9 mouse cellular contexts compared by ENCODE assay signal in the genomic region with DNA sequence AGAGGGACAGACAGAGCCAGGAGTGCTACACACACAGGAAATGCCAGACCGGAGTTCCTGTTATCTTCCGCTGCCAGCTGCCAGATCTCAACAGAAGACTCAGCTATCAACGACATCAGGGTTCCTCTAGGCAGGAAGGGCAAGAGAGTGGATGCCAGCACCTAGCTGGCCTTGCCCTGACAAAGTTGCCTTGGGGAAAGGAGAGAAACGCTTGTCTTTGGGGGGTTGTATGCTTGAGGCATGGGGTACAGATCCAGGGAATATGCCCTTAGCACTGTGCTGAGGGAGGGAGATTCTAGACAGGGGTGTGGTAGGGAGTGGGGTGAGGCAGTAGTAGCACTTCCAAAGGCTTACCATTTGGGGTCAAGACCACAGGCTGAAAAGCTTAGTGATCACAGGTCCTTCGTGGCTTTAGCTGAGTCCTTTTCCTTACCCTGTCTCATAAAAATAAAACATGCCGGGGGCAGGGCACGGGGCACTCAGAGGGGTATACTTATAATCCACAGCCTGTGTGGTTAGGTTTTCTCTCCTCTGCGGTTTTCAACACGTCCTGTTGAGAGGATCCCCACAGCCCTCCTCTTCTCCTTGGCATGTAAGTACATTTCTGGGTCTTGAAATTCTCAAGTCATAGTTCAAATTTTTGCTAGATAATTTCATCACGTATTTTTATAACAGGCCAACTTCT. TPM values are rescaled to one million over a fixed set of nuclear protein-coding genes. Genes with fewer than 3 reads are reported as not detected.
A peak's percentile ranks its signal among the peaks of the same experiment; 100 is the strongest.
DNase-seq lines count a peak whose midpoint lies in the region; ATAC-seq and TF ChIP-seq lines count a peak whose summit lies in the region.
"Had no signal": no experiment of that assay in that cellular context is flagged by ENCODE, and none has a peak within 500 bp of the region (broad histone marks: within the 10 kb centered on the region; RNA-seq: fewer than 3 reads in every experiment).

No protein-coding gene starts in this region.

- DNase-seq in lung, embryonic 14.5 days, result peak; percentile 50
- DNase-seq in stomach, postnatal 0 days (ENCODE audit: low spot score), result no peak
- no peak for DNase-seq in urinary bladder, postnatal 10 days (ENCODE audit: low spot score)
- no peak for DNase-seq in cerebellum, adult 9-11 months
- no peak for DNase-seq in Muller cell, postnatal 12 days (ENCODE audit: inconsistent ontology term)

- H3K27me3 ChIP-seq in kidney, embryonic 15.5 days, result 0 out of 2 replicates have a peak, but pooled peaks cover 3% of the 10 kb centered on the region
- H3K27me3 ChIP-seq in kidney, embryonic 14.5 days (ENCODE audit: control insufficient read depth, insufficient read depth, low read length), result no peaks in the 10 kb centered on the region
- H3K27me3 ChIP-seq in lung, embryonic 14.5 days (ENCODE audit: insufficient read depth, low read length), result no peaks in the 10 kb centered on the region
- H3K27me3 ChIP-seq in stomach, postnatal 0 days (ENCODE audit: control insufficient read depth, insufficient read depth, low read length), result no peaks in the 10 kb centered on the region
- H3K27me3 ChIP-seq: neural tube, embryonic 13.5 days had no signal

- H3K9me3 ChIP-seq in kidney, embryonic 15.5 days (replicated peaks), result no peaks in the 10 kb centered on the region
- H3K9me3 ChIP-seq in kidney, embryonic 14.5 days (ENCODE audit: control insufficient read depth, low read length), result no peaks in the 10 kb centered on the region
- no peaks in the 10 kb centered on the region for H3K9me3 ChIP-seq in lung, embryonic 14.5 days (ENCODE audit: low read depth, low read length)
- no peaks in the 10 kb centered on the region for H3K9me3 ChIP-seq in stomach, postnatal 0 days (ENCODE audit: control insufficient read depth, low read length)
- H3K9me3 ChIP-seq: neural tube, embryonic 13.5 days had no signal

- 56% methylated on average over 10 of the region's 10 CpGs for WGBS in kidney, embryonic 15.5 days
- 60% methylated on average over 10 of the region's 10 CpGs for WGBS in kidney, embryonic 14.5 days
- WGBS in lung, embryonic 14.5 days, result 56% methylated on average over 10 of the region's 10 CpGs
- WGBS in stomach, postnatal 0 days, result 57% methylated on average over 10 of the region's 10 CpGs

- no peak for TF ChIP-seq CTCF in lung, embryonic 14.5 days (IDR thresholded peaks at IDR 0.05; ENCODE audit: low read depth)
- TF ChIP-seq CTCF in stomach, postnatal 0 days (IDR thresholded peaks at IDR 0.05; ENCODE audit: low read depth), result no peak

- peaks cover 55% of the 10 kb centered on the region for H3K4me1 ChIP-seq in kidney, embryonic 15.5 days
- H3K4me1 ChIP-seq in kidney, embryonic 14.5 days (ENCODE audit: control insufficient read depth, insufficient read depth, low read length), result peaks cover 31% of the 10 kb centered on the region
- peaks cover 12% of the 10 kb centered on the region for H3K4me1 ChIP-seq in lung, embryonic 14.5 days (ENCODE audit: insufficient read depth)
- H3K4me1 ChIP-seq in stomach, postnatal 0 days (replicated peaks; ENCODE audit: control insufficient read depth, insufficient read depth), result peaks cover 7% of the 10 kb centered on the region

- TF ChIP-seq EP300 in stomach, postnatal 0 days (optimal IDR thresholded peaks at IDR 0.05), result no peak

- no peak overlapping the region; the same call in 1 of the 2 replicates for H3K4me3 ChIP-seq in kidney, embryonic 15.5 days (replicated peaks)
- no peak overlapping the region for H3K4me3 ChIP-seq in kidney, embryonic 14.5 days (ENCODE audit: low read length)
- peak overlapping the region; percentile 96; the same call in 1 of the 2 replicates for H3K4me3 ChIP-seq in lung, embryonic 14.5 days (ENCODE audit: low read depth, low read length)
- H3K4me3 ChIP-seq in stomach, postnatal 0 days (ENCODE audit: low read depth, low read length), result no peak overlapping the region

- no peak overlapping the region for H3K9ac ChIP-seq in kidney, embryonic 15.5 days
- H3K9ac ChIP-seq in kidney, embryonic 14.5 days (ENCODE audit: low read depth, low read length), result no peak overlapping the region
- no peak overlapping the region; the same call in 1 of the 2 replicates for H3K9ac ChIP-seq in lung, embryonic 14.5 days
- no peak overlapping the region for H3K9ac ChIP-seq in stomach, postnatal 0 days (ENCODE audit: low read length)

- H3K4me2 ChIP-seq in kidney, embryonic 15.5 days, result peak overlapping the region; percentile 83; the same call in 1 of the 2 replicates
- no peak overlapping the region for H3K4me2 ChIP-seq in kidney, embryonic 14.5 days (replicated peaks; ENCODE audit: low read depth, low read length)
- no peak overlapping the region for H3K4me2 ChIP-seq in lung, embryonic 14.5 days
- H3K4me2 ChIP-seq in stomach, postnatal 0 days (replicated peaks; ENCODE audit: low read depth), result no peak overlapping the region

- H3K36me3 ChIP-seq in kidney, embryonic 15.5 days, result no peaks in the 10 kb centered on the region
- no peaks in the 10 kb centered on the region for H3K36me3 ChIP-seq in kidney, embryonic 14.5 days (ENCODE audit: control insufficient read depth, insufficient read depth, low read length)
- no peaks in the 10 kb centered on the region for H3K36me3 ChIP-seq in lung, embryonic 14.5 days (ENCODE audit: insufficient read depth)
- H3K36me3 ChIP-seq in stomach, postnatal 0 days (ENCODE audit: control insufficient read depth, insufficient read depth, low read length), result no peaks in the 10 kb centered on the region
- H3K36me3 ChIP-seq: neural tube, embryonic 13.5 days had no signal

- no peak for ATAC-seq in kidney, embryonic 15.5 days (replicated peaks; ENCODE audit: low FRiP score)
- ATAC-seq in kidney, embryonic 14.5 days (ENCODE audit: low FRiP score, low TSS enrichment), result no peak
- ATAC-seq in erythroid progenitor cell, adult 5-6 weeks (replicated peaks; ENCODE audit: low FRiP score, poor library complexity, severe bottlenecking), result peak; percentile 89
- ATAC-seq in lung, embryonic 14.5 days (ENCODE audit: insufficient read depth), result no peak; the same call in 1 of the 2 replicates
- no peak for ATAC-seq in stomach, postnatal 0 days (ENCODE audit: low FRiP score, low TSS enrichment)

- H3K27ac ChIP-seq in kidney, embryonic 15.5 days, result peak overlapping the region; percentile 71
- H3K27ac ChIP-seq in kidney, embryonic 14.5 days (ENCODE audit: low read depth, low read length), result no peak overlapping the region
- peak overlapping the region; percentile 81 for H3K27ac ChIP-seq in lung, embryonic 14.5 days (ENCODE audit: low read depth)
- peak overlapping the region; percentile 49; the same call in 1 of the 2 replicates for H3K27ac ChIP-seq in stomach, postnatal 0 days (replicated peaks)
- H3K27ac ChIP-seq: neural tube, embryonic 13.5 days had no signal

RNA-seq across cellular contexts. Expression of gene Ifngr2, which starts 1.1 kb away (rescaled TPM):
- polyA plus RNA-seq in kidney, embryonic 15.5 days (2015; fragmentation: Nextera tagmentation; extraction: Ambion mirVana), result 52.0 and 55.9 TPM in 2 replicates
- polyA plus RNA-seq in kidney, embryonic 14.5 days (2014; fragmentation: Nextera tagmentation; extraction: Ambion mirVana), result 36.0 and 45.7 TPM in 2 replicates
- 5.4 and 6.1 TPM in 2 replicates for total RNA-seq in erythroid progenitor cell, adult 5-6 weeks (2015; ENCODE audit: low replicate concordance)
- total RNA-seq in erythroid progenitor cell, adult 5-6 weeks (2017; ENCODE audit: low replicate concordance), result 2.3 and 5.8 TPM in 2 replicates
- polyA plus RNA-seq in lung, embryonic 14.5 days (2014; fragmentation: Nextera tagmentation; extraction: Ambion mirVana), result 47.7 and 52.1 TPM in 2 replicates
- polyA plus RNA-seq in stomach, postnatal 0 days (2015; fragmentation: Nextera tagmentation; extraction: Ambion mirVana), result 54.9 and 57.8 TPM in 2 replicates

RNA-seq across cellular contexts. Expression of gene Tmem50b, which starts 51.9 kb away (rescaled TPM):
- polyA plus RNA-seq in kidney, embryonic 15.5 days (2015; fragmentation: Nextera tagmentation; extraction: Ambion mirVana), result 35.6 and 35.8 TPM in 2 replicates
- 20.0 and 34.7 TPM in 2 replicates for polyA plus RNA-seq in kidney, embryonic 14.5 days (2014; fragmentation: Nextera tagmentation; extraction: Ambion mirVana)
- 19.8 and 22.2 TPM in 2 replicates for total RNA-seq in erythroid progenitor cell, adult 5-6 weeks (2015; ENCODE audit: low replicate concordance)
- total RNA-seq in erythroid progenitor cell, adult 5-6 weeks (2017; ENCODE audit: low replicate concordance), result 9.2 and 10.7 TPM in 2 replicates
- 33.1 and 37.2 TPM in 2 replicates for polyA plus RNA-seq in lung, embryonic 14.5 days (2014; fragmentation: Nextera tagmentation; extraction: Ambion mirVana)
- 60.8 and 64.6 TPM in 2 replicates for polyA plus RNA-seq in stomach, postnatal 0 days (2015; fragmentation: Nextera tagmentation; extraction: Ambion mirVana)
